Mouse (Mus musculus): ENCODE measurements around the gene Chchd3.

Chchd3 gene

DNA sequence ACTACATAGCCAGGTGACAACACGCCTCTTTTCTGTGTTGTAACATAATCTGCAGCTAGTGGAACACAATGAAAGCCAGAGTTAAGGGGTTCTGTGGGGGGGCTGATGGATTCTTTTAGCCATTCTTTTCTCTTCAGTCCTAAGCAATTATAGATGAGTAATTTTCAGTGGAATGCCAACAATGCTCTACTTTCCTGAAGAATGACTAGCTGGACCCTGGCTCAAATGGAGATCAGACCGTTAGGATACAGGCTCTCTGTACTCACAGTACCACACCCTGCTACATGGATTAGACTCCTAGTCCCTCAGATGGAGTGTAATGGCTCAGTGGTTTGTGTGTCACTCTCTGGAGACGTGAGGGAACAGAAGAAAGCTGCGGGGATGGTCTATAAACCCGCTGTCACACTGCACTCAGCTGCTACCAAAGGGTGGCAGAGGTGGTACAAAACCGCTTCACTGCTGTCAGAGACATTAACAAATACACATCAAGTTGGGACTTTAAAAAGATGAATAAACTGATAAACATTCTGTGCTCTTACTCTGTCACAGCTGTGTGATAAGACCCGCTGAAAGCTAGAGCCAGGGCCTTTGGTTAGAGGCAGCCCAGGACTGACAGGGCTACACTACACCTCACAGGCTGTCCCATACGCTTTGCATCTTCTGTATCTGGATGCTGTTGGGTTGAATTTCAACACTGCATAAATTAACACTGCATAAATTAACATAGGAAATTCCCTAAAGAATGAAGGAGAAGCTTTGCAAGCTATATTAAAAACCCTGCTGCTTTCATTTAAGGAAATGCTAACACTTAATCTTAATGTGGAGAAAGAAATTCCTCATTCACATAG is 264.2 kb downstream of the Chchd3 start:
- DNase-seq = no peak

DNA sequence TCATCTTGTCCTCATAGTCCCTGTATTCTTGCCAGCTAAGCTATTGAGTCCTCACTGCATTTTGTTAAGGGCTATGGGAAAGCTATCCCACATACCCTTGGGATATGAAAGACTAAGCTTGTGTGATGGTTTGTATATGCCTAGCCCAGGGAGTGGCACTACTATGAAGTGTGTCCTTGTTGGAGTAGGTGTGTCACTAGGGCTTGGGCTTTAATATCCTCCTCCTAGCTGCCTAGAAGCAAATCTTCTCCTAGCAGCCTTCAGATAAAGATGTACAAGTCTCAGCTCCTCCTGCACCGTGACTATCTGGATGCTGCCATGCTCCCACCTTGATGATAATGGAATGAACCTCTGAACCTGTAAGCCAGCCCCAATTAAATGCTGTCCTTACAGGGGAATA is 266.5 kb downstream of the Chchd3 start:
- DNase-seq = no peak

DNA sequence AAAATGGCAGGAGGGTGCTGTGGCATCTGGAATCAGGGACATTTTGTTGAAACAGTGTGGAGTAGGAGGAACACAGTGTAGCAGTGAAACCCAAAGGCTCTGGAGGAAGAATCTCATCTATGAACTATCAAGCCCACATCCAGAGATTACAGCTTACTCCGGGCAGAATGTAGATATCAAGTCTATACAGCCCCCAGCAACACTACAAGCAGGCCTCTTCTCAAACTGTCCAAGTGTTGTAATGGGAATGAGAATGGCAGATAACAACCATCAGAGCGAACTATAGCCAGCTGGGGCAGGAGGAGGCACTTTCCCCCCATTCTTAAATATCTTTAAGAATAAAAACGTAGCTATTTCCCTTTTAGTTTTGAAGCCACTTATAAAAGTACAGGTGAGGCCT is 266.9 kb downstream of the Chchd3 start:
- no peak for DNase-seq

DNA sequence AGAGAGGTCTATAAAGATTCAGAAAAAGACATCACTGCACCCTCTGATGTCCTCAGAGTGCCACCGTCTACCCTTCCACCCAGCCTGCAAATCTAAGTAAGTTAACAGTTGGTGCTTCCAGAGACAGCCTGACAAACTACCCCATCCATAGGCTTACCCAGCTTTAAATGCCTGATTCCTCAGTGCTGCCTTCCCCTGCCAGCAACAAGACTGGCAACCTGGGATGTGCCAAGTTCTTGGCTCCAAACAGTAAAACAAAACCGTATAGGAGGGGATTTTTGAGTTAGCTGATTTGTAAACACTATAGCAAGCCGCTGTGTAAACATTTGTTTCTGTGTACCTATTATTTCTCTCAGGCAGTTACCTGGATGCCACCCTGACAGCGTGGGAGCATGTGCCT is 269.6 kb downstream of the Chchd3 start:
- DNase-seq = no peak

DNA sequence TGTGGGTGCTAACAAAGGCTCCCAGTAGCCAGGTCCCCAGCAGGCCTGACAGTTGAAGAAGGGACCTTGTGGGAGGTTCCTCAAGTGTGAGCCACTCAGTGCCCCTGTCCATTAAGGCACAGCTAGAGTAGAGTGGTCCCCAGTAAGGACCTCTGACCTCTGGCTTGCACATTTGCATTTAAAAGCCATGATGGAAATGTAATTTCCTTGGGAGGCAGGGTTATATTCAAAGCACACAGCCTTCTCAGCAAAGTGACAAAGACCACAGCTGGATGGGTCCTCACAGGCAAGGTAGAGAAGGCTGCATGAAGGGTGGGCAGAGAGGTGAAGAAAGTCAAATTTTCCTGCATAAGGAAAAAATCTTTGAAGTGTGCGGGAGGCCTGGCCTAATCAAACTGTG is 272.7 kb downstream of the Chchd3 start:
- DNase-seq = no peak

DNA sequence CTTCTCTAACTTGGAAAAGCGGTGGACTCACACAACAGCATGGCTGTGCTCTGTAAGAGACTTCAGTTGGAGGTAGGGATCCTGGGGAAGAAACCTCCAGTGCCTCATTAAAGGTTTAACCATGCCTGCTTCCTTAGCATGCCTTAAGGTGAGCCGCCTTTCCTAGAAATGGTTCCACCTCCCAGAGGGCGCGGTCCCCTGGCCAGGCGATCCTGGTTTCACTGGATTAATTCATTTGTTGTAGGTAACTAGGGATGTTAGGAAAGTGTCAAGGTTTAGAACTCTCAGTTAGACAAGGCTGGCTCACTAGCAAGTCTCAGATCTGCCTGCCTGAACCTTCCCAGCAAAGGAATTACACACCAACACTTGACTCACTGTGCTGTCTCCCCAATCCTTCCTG is 273.9 kb downstream of the Chchd3 start:
- no peak for DNase-seq

DNA sequence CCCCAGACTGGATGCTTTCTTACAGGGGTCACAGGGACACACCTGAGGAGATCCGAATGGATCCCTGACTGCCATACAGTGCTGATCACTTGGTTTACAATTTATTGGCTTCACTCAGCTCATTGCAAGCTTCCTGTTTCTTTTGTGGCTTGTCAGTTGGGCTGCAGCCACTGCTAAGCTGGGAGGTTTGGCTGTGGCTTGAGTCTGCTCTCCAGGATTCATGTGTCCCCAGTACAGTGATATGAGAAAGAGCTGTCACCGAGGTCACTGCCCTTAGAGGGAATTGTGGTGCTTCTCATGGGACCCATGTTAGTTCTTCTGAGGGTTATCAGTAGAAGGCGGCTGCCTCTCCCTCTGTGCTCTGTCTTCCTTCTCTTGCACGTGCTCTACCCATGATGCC is 277.0 kb downstream of the Chchd3 start:
- DNase-seq = no peak

DNA sequence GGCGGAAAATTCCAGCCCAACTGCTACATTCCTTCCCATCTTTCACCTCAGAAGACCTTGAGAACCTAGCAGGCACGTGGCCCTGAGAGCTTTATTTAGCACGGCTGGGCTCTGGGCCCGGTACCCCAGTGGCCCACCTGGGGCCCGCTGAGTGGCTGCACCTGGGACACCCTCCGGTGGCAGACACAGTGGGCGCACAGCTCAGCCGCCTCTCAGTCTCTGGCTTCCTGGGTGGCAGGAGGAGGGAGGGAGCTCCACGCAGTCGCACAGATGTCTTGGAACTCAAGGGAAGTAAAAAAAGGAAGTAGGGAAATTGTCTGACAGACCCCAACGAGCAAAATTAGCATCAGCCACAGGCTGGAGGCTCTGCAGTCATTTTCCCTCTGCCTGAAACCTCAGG is 279.5 kb downstream of the Chchd3 start:
- DNase-seq = peak; percentile 19

DNA sequence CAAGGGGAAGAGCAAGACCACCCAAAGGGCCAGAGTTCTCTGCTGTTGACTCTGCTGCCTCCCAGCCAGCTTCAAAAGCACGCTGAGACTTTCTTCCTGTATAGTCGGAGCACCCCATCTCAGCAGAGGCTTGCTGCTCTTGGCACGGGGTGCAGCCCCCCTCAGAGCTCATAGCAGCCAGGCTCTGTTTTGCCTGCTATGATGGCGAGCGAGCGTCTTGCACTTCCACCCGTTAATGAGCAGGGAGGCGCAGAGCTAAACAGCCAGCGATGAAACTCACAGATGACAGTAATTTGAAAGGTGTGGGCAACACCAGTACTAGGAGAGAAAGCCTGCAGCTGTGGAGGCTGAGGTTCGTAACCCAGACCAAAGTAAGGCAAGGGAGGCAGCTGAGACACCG is 283.7 kb downstream of the Chchd3 start:
- no peak for DNase-seq

DNA sequence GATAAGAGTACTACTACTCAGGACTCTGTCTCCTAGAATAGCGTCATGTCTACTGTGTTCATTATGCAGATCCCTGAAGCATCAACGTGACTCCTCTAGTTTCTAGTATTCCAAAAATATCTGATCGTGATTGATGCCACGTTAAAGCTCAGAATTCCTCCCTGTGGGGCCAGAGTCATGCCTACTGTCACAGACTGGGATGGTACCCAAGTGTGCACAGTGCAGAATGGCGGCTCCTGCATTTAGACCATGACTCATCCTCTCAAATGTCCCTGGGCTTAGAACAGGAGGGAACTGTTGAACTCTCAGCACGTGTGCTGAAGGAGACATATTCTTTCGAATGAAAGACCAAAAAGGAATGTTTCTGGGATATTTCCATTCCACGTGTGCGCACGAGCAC is 305.5 kb downstream of the Chchd3 start:
- DNase-seq = no peak

DNA sequence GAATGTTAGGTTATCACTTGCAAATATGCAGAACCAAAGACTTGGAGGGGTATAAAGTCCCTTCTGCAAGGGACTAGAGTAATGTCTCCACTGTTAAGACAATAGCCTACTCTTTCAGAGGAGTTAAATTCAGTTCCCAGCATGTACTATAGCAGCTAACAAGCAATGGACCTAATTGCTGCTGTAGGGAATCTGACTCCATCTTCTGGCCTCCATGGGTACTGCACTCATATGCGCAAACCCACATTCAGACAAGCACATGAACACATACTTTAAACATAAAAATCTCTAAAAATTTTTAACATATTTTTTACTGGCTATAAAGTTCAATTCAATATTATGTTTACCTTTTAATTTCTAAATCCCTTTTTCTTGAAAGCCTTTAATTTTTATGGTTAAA is 310.2 kb downstream of the Chchd3 start:
- DNase-seq = no peak

DNA sequence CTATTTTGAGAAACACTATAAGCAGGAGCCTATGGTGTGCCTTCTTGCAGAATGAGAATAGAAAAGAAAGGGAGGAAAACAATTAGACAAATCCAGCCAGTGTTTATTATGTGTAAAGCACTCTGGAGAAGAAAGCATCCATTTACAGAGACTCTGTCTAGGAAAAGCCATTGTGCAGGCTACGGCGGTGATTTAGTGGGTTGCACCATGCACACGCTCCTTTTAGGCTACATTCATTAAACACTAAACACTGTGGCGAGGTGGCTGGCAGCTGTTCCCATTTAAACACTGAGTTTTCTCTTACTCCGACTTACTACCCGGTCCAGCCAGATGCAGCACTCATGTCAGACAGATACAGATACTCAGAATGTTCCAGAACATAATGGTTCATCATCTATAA is 311.3 kb downstream of the Chchd3 start:
- DNase-seq = no peak

DNA sequence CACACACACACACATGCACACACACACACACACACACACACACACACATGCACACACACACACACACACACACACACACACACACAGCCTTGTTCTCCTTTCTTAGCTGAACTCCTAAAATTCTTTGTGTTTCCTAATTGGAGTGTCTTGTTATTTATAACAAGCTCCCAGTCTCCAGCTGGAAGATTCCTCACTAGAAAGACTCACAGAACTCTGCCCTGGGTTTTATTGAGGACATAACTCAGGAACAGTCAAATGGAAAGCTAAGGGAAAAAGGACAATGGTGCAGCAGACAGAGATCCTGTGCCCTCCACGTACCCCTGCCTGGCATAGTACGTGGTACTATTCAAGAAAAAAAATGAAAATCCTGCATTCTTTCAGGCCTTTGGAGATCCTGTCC is 312.7 kb downstream of the Chchd3 start:
- no peak for DNase-seq
